Mouse (Mus musculus): ENCODE measurements around the gene Timm22. TPM values are rescaled to one million over a fixed set of nuclear protein-coding genes. Genes with fewer than 3 reads are reported as not detected.

The Timm22 gene
- polyA plus RNA-seq, 1 experiment from 2014 or later, result 106 TPM

- no peaks in the 10 kb centered on the region for H3K27me3 ChIP-seq
- 2% methylated on average over 10 of the region's 10 CpGs for WGBS
- H3K9ac ChIP-seq (replicated peaks), result no peak overlapping the region
- H3K27ac ChIP-seq (replicated peaks), result no peak overlapping the region
- no peaks in the 10 kb centered on the region for H3K9me3 ChIP-seq
- peaks cover 51% of the 10 kb centered on the region for H3K4me1 ChIP-seq
- no peak overlapping the region for H3K4me2 ChIP-seq (replicated peaks)
- peaks cover 9% of the 10 kb centered on the region; the same call in 1 of the 2 replicates for H3K36me3 ChIP-seq
- no peak for ATAC-seq (replicated peaks)
- no peak overlapping the region for H3K4me3 ChIP-seq
These were observed 39.5 kb downstream of the Timm22 start for GRCm38 (mm10) chr11:76446251-76446650.

GRCm38 (mm10) chr11:76449520-76450201, 42.9 kb downstream of the Timm22 start:
- Histone ChIP-seq H3K36me3 (peaks cover 25% of the 10 kb centered on the region), H3K9me3 (no peaks in the 10 kb centered on the region), H3K4me3 (no peak overlapping the region), H3K27ac (replicated peaks) (peak overlapping the region; percentile 95), H3K9ac (replicated peaks) (peak overlapping the region; percentile 34), H3K27me3 (no peaks in the 10 kb centered on the region), H3K4me1 (peaks cover 52% of the 10 kb centered on the region), H3K4me2 (replicated peaks) (peak overlapping the region; percentile 15)
- WGBS, result 21% methylated on average over 15 of the region's 15 CpGs
- peak; percentile 70 for ATAC-seq (replicated peaks)

- Histone ChIP-seq H3K4me2 (replicated peaks) (peak overlapping the region; percentile 15), H3K27me3 (no peaks in the 10 kb centered on the region), H3K9ac (replicated peaks) (peak overlapping the region; percentile 34), H3K4me3 (no peak overlapping the region), H3K27ac (replicated peaks) (peak overlapping the region; percentile 95), H3K4me1 (peaks cover 52% of the 10 kb centered on the region), H3K9me3 (no peaks in the 10 kb centered on the region), H3K36me3 (peaks cover 30% of the 10 kb centered on the region)
- ATAC-seq (replicated peaks), result peak; percentile 73
- 6% methylated on average over 3 of the region's 3 CpGs for WGBS
These were observed 43.4 kb downstream of the Timm22 start for GRCm38 (mm10) chr11:76450202-76450561.

GRCm38 (mm10) chr11:76454492-76454891, 47.7 kb downstream of the Timm22 start:
- Histone ChIP-seq H3K9ac (replicated peaks) (no peak overlapping the region), H3K9me3 (no peaks in the 10 kb centered on the region), H3K27me3 (no peaks in the 10 kb centered on the region), H3K27ac (replicated peaks) (no peak overlapping the region), H3K4me1 (peaks cover 26% of the 10 kb centered on the region), H3K4me2 (replicated peaks) (no peak overlapping the region), H3K4me3 (no peak overlapping the region), H3K36me3 (peaks cover 64% of the 10 kb centered on the region)
- 52% methylated on average over 5 of the region's 5 CpGs for WGBS
- no peak; the same call in 1 of the 2 replicates for ATAC-seq (replicated peaks)

- H3K4me1 ChIP-seq, result peaks cover 9% of the 10 kb centered on the region
- 0 out of 2 replicates have a peak overlapping the region, but pooled peaks have one; percentile 9 for H3K27ac ChIP-seq (replicated peaks)
- peak; percentile 39 for ATAC-seq (replicated peaks)
- 19% methylated on average over 6 of the region's 6 CpGs for WGBS
- H3K27me3 ChIP-seq, result no peaks in the 10 kb centered on the region
- peaks cover 77% of the 10 kb centered on the region for H3K36me3 ChIP-seq
- H3K9ac ChIP-seq (replicated peaks), result no peak overlapping the region
- H3K9me3 ChIP-seq, result no peaks in the 10 kb centered on the region
- no peak overlapping the region for H3K4me3 ChIP-seq
- no peak overlapping the region for H3K4me2 ChIP-seq (replicated peaks)
These were observed 49.5 kb downstream of the Timm22 start for GRCm38 (mm10) chr11:76456233-76456632.

- Histone ChIP-seq H3K36me3 (peaks cover 80% of the 10 kb centered on the region), H3K27ac (replicated peaks) (0 out of 2 replicates have a peak overlapping the region, but pooled peaks have one; percentile 9)
These were observed 50.1 kb downstream of the Timm22 start for GRCm38 (mm10) chr11:76456897-76457296.

GRCm38 (mm10) chr11:76458730-76459129, 52.0 kb downstream of the Timm22 start:
- Histone ChIP-seq H3K27me3 (no peaks in the 10 kb centered on the region), H3K36me3 (peaks cover 83% of the 10 kb centered on the region), H3K4me3 (no peak overlapping the region), H3K27ac (replicated peaks) (no peak overlapping the region), H3K9ac (replicated peaks) (no peak overlapping the region), H3K4me2 (replicated peaks) (no peak overlapping the region), H3K4me1 (peaks cover 8% of the 10 kb centered on the region), H3K9me3 (no peaks in the 10 kb centered on the region)
- WGBS, result 81% methylated on average over 9 of the region's 9 CpGs
- no peak for ATAC-seq (replicated peaks)

More at GRCm38 (mm10) chr11:76456897-76457296, 50.1 kb downstream of the Timm22 start:
- H3K27me3 ChIP-seq, result no peaks in the 10 kb centered on the region
- no peak overlapping the region for H3K4me2 ChIP-seq (replicated peaks)
- H3K4me1 ChIP-seq, result peaks cover 8% of the 10 kb centered on the region; the same call in 1 of the 2 replicates
- no peaks in the 10 kb centered on the region for H3K9me3 ChIP-seq
- no peak overlapping the region for H3K4me3 ChIP-seq
- ATAC-seq (replicated peaks), result no peak; the same call in 1 of the 2 replicates
- no peak overlapping the region for H3K9ac ChIP-seq (replicated peaks)
- WGBS, result 69% methylated on average over 10 of the region's 10 CpGs

- no peak overlapping the region for H3K9ac ChIP-seq (replicated peaks)
- no peaks in the 10 kb centered on the region for H3K9me3 ChIP-seq
- peaks cover 80% of the 10 kb centered on the region for H3K36me3 ChIP-seq
- no peak overlapping the region for H3K4me2 ChIP-seq (replicated peaks)
- ATAC-seq (replicated peaks), result no peak
- WGBS, result 76% methylated on average over 3 of the region's 3 CpGs
- H3K4me1 ChIP-seq, result peaks cover 16% of the 10 kb centered on the region
- no peak overlapping the region for H3K4me3 ChIP-seq
- H3K27ac ChIP-seq (replicated peaks), result no peak overlapping the region
- H3K27me3 ChIP-seq, result no peaks in the 10 kb centered on the region
These were observed 52.7 kb downstream of the Timm22 start for GRCm38 (mm10) chr11:76459489-76459888.

GRCm38 (mm10) chr11:76461201-76461600, 54.4 kb downstream of the Timm22 start:
- H3K27ac ChIP-seq (replicated peaks), result no peak overlapping the region
- no peaks in the 10 kb centered on the region for H3K27me3 ChIP-seq
- H3K9ac ChIP-seq (replicated peaks), result no peak overlapping the region
- 63% methylated on average over 6 of the region's 6 CpGs for WGBS
- peaks cover 31% of the 10 kb centered on the region for H3K4me1 ChIP-seq
- H3K36me3 ChIP-seq, result peaks cover 64% of the 10 kb centered on the region
- ATAC-seq (replicated peaks), result no peak
- no peak overlapping the region for H3K4me2 ChIP-seq (replicated peaks)
- no peaks in the 10 kb centered on the region for H3K9me3 ChIP-seq
- no peak overlapping the region for H3K4me3 ChIP-seq

GRCm38 (mm10) chr11:76461696-76462095, 54.9 kb downstream of the Timm22 start:
- peaks cover 32% of the 10 kb centered on the region for H3K4me1 ChIP-seq
- no peak overlapping the region for H3K4me3 ChIP-seq
- H3K4me2 ChIP-seq (replicated peaks), result no peak overlapping the region
- H3K27ac ChIP-seq (replicated peaks), result no peak overlapping the region
- H3K36me3 ChIP-seq, result peaks cover 61% of the 10 kb centered on the region
- H3K9me3 ChIP-seq, result no peaks in the 10 kb centered on the region
- no peak overlapping the region for H3K9ac ChIP-seq (replicated peaks)
- ATAC-seq (replicated peaks), result no peak
- no peaks in the 10 kb centered on the region for H3K27me3 ChIP-seq
- WGBS, result 95% methylated on average over 5 of the region's 5 CpGs

- Histone ChIP-seq H3K36me3 (peaks cover 30% of the 10 kb centered on the region), H3K27me3 (no peaks in the 10 kb centered on the region), H3K4me1 (peaks cover 63% of the 10 kb centered on the region), H3K4me3 (no peak overlapping the region; the same call in 1 of the 2 replicates), H3K4me2 (replicated peaks) (peak overlapping the region; percentile 55), H3K27ac (replicated peaks) (no peak overlapping the region), H3K9me3 (no peaks in the 10 kb centered on the region), H3K9ac (replicated peaks) (no peak overlapping the region)
- no peak for ATAC-seq (replicated peaks)
- WGBS, result 96% methylated on average over 4 of the region's 4 CpGs
These were observed 59.1 kb downstream of the Timm22 start for GRCm38 (mm10) chr11:76465879-76466278.
